Mouse (Mus musculus) hindbrain, embryonic 16.5 days (tissue): ENCODE results near the gene Gm17490. TPM values are rescaled to one million over a fixed set of nuclear protein-coding genes. Genes with fewer than 3 reads are reported as not detected.

Source experiments
- ATAC-seq: fragments of 200-750 bp; cut with Nextera tagmentation; 2 replicates; pipeline ENCODE4 v1.8.0; 2017; ENCODE audit warnings: moderate TSS enrichment, moderate library complexity
- H3K27ac ChIP-seq: fragments of 300-500 bp; sonication (generic); 2 replicates; pipeline ENCODE4 v1.5.1; 2014; ENCODE audit warnings: low read depth, mild to moderate bottlenecking, control low read depth, low read length, moderate library complexity
- H3K27me3 ChIP-seq: fragments of 300-500 bp; sonication (generic); replicated peaks from 2 replicates; pipeline ENCODE4 v1.6.1; 2014; ENCODE audit warnings: low read length; ENCODE audit not compliant: control insufficient read depth, insufficient read depth
- H3K36me3 ChIP-seq: fragments of 300-500 bp; sonication (generic); 2 replicates; pipeline ENCODE4 v1.6.1; 2014; ENCODE audit warnings: mild to moderate bottlenecking, low read length, moderate library complexity, mixed read lengths; ENCODE audit not compliant: control insufficient read depth, insufficient read depth
- H3K4me1 ChIP-seq: fragments of 300-500 bp; sonication (generic); 2 replicates; pipeline ENCODE4 v1.6.1; 2014; ENCODE audit warnings: low read depth, low read length; ENCODE audit not compliant: control insufficient read depth, insufficient read depth
- H3K4me2 ChIP-seq: fragments of 300-500 bp; sonication (generic); 2 replicates; pipeline ENCODE4 v1.6.1; 2014; ENCODE audit warnings: mild to moderate bottlenecking, low read length, control low read depth, moderate library complexity
- H3K4me3 ChIP-seq: fragments of 300-500 bp; sonication (generic); 2 replicates; pipeline ENCODE4 v1.5.1; 2014; ENCODE audit warnings: mild to moderate bottlenecking, low read length, control low read depth, moderate library complexity
- H3K9ac ChIP-seq: fragments of 300-500 bp; sonication (generic); 2 replicates; pipeline ENCODE4 v1.6.1; 2014; ENCODE audit warnings: low read depth, mild to moderate bottlenecking, control low read depth, low read length, moderate library complexity
- H3K9me3 ChIP-seq: fragments of 300-500 bp; sonication (generic); 2 replicates; pipeline ENCODE4 v1.6.1; 2014; ENCODE audit warnings: mild to moderate bottlenecking, low read length, moderate library complexity; ENCODE audit not compliant: control insufficient read depth
- WGBS: fragments of 180-500 bp; shearing (Covaris S2); extraction: QIAGEN DNeasy Blood & Tissue Kit; methylation state at CpG from one replicate; pipeline ENCODE4 v1.1.7; 2014; 5-methylcytosine and 5-hydroxymethylcytosine counted together
- polyA plus RNA-seq: library from polyadenylated mRNA; unstranded; fragments of >200 nt; fragmentation: Nextera tagmentation; extraction: Ambion mirVana; gene quantifications from 2 replicates; pipeline ENCODE4 v1.2.1, GENCODE M21; 2015

Gene Gm17490
- polyA plus RNA-seq, 1 experiment from 2014 or later = not detected

GRCm38 (mm10) chr2:11657581-11657980 lies 31.5 kb upstream of the Gm17490 start:
- no peak for ATAC-seq
- Histone ChIP-seq H3K4me2 (no peak overlapping the region), H3K4me3 (no peak overlapping the region), H3K9ac (no peak overlapping the region), H3K9me3 (no peaks in the 10 kb centered on the region), H3K27me3 (no peaks in the 10 kb centered on the region), H3K4me1 (no peaks in the 10 kb centered on the region), H3K36me3 (no peaks in the 10 kb centered on the region), H3K27ac (no peak overlapping the region)
- 90% methylated on average over 2 of the region's 2 CpGs for WGBS

- Histone ChIP-seq H3K36me3 (no peaks in the 10 kb centered on the region), H3K4me2 (no peak overlapping the region), H3K27me3 (no peaks in the 10 kb centered on the region), H3K4me1 (no peaks in the 10 kb centered on the region), H3K9me3 (no peaks in the 10 kb centered on the region), H3K4me3 (no peak overlapping the region), H3K9ac (no peak overlapping the region), H3K27ac (no peak overlapping the region)
- WGBS = 76% methylated on average over 9 of the region's 9 CpGs
- ATAC-seq = no peak
Measured at GRCm38 (mm10) chr2:11654990-11655931, 29.2 kb upstream of the Gm17490 start.

- whole genome bisulfite sequencing = 64% methylated on average over 5 of the region's 5 CpGs
- Histone ChIP-seq H3K9me3 (no peaks in the 10 kb centered on the region), H3K36me3 (no peaks in the 10 kb centered on the region), H3K4me2 (no peak overlapping the region), H3K4me1 (no peaks in the 10 kb centered on the region), H3K27me3 (no peaks in the 10 kb centered on the region), H3K4me3 (no peak overlapping the region), H3K9ac (no peak overlapping the region), H3K27ac (no peak overlapping the region)
- ATAC-seq = no peak
Measured at GRCm38 (mm10) chr2:11653780-11654179, 27.7 kb upstream of the Gm17490 start.

GRCm38 (mm10) chr2:11653330-11653729 lies 27.3 kb upstream of the Gm17490 start:
- H3K4me1 ChIP-seq = no peaks in the 10 kb centered on the region
- H3K9me3 ChIP-seq = no peaks in the 10 kb centered on the region
- no peak overlapping the region for H3K27ac ChIP-seq
- ATAC-seq = no peak
- 67% methylated on average over 6 of the region's 6 CpGs for WGBS
- no peaks in the 10 kb centered on the region for H3K36me3 ChIP-seq
- no peaks in the 10 kb centered on the region for H3K27me3 ChIP-seq
- H3K4me2 ChIP-seq = no peak overlapping the region
- no peak overlapping the region for H3K4me3 ChIP-seq
- no peak overlapping the region for H3K9ac ChIP-seq

GRCm38 (mm10) chr2:11652780-11653179 lies 26.7 kb upstream of the Gm17490 start:
- H3K4me2 ChIP-seq = no peak overlapping the region
- no peak for ATAC-seq
- H3K9me3 ChIP-seq = no peaks in the 10 kb centered on the region
- WGBS = 79% methylated on average over 2 of the region's 2 CpGs
- H3K27me3 ChIP-seq = no peaks in the 10 kb centered on the region
- H3K36me3 ChIP-seq = no peaks in the 10 kb centered on the region
- no peaks in the 10 kb centered on the region for H3K4me1 ChIP-seq
- no peak overlapping the region for H3K9ac ChIP-seq
- no peak overlapping the region for H3K27ac ChIP-seq
- no peak overlapping the region for H3K4me3 ChIP-seq

- Histone ChIP-seq H3K4me1 (no peaks in the 10 kb centered on the region), H3K36me3 (no peaks in the 10 kb centered on the region), H3K9ac (no peak overlapping the region), H3K9me3 (no peaks in the 10 kb centered on the region), H3K4me2 (no peak overlapping the region), H3K4me3 (no peak overlapping the region), H3K27me3 (no peaks in the 10 kb centered on the region), H3K27ac (no peak overlapping the region)
- WGBS = 87% methylated on average over 3 of the region's 3 CpGs
- no peak for ATAC-seq
Measured at GRCm38 (mm10) chr2:11652196-11652595, 26.1 kb upstream of the Gm17490 start.

- H3K9ac ChIP-seq = no peak overlapping the region
- H3K27ac ChIP-seq = no peak overlapping the region
- H3K36me3 ChIP-seq = no peaks in the 10 kb centered on the region
- no peak for ATAC-seq
- H3K4me1 ChIP-seq = no peaks in the 10 kb centered on the region
- no peak overlapping the region for H3K4me3 ChIP-seq
- no peak overlapping the region for H3K4me2 ChIP-seq
- H3K9me3 ChIP-seq = no peaks in the 10 kb centered on the region
- WGBS = 67% methylated on average over 3 of the region's 3 CpGs
- H3K27me3 ChIP-seq = no peaks in the 10 kb centered on the region
Measured at GRCm38 (mm10) chr2:11651476-11651875, 25.4 kb upstream of the Gm17490 start.

GRCm38 (mm10) chr2:11645297-11645696 lies 19.2 kb upstream of the Gm17490 start:
- Histone ChIP-seq H3K4me2 (no peak overlapping the region), H3K9ac (no peak overlapping the region), H3K27ac (no peak overlapping the region), H3K4me1 (no peaks in the 10 kb centered on the region), H3K36me3 (no peaks in the 10 kb centered on the region), H3K9me3 (no peaks in the 10 kb centered on the region), H3K27me3 (no peaks in the 10 kb centered on the region), H3K4me3 (no peak overlapping the region)
- ATAC-seq = no peak
- WGBS = 91% methylated on average over 2 of the region's 2 CpGs

GRCm38 (mm10) chr2:11644057-11644456 lies 18.0 kb upstream of the Gm17490 start:
- no peak overlapping the region for H3K27ac ChIP-seq
- H3K36me3 ChIP-seq = no peaks in the 10 kb centered on the region
- no peak overlapping the region for H3K9ac ChIP-seq
- H3K4me2 ChIP-seq = no peak overlapping the region
- H3K9me3 ChIP-seq = no peaks in the 10 kb centered on the region
- no peaks in the 10 kb centered on the region for H3K27me3 ChIP-seq
- H3K4me1 ChIP-seq = no peaks in the 10 kb centered on the region
- H3K4me3 ChIP-seq = no peak overlapping the region
- 89% methylated on average over 1 of the region's 1 CpGs for WGBS
- ATAC-seq = no peak
